Mouse (Mus musculus): ENCODE data around the gene Mageb3. TPM values are rescaled to one million over a fixed set of nuclear protein-coding genes. Genes with fewer than 3 reads are reported as not detected.

Mageb3 gene
- polyA plus RNA-seq, 1 experiment from 2014 or later = 0.14 TPM

Other genes with a start within 250 kb of the Mageb3 start
- gene Frmd5, start 149.0 kb downstream of the Mageb3 start, polyA plus RNA-seq (2015; fragmentation: Nextera tagmentation; extraction: Ambion mirVana) = 5.4 and 6.0 TPM in 2 replicates
- 23.2 and 25.2 TPM in 2 replicates for gene Casc4, start 89.1 kb downstream of the Mageb3 start, polyA plus RNA-seq (2015; fragmentation: Nextera tagmentation; extraction: Ambion mirVana)
- gene Ctdspl2, start 91 bp downstream of the Mageb3 start, polyA plus RNA-seq (2015; fragmentation: Nextera tagmentation; extraction: Ambion mirVana) = 45.5 and 48.5 TPM in 2 replicates
- gene Eif3j1, start 72.5 kb upstream of the Mageb3 start, polyA plus RNA-seq (2015; fragmentation: Nextera tagmentation; extraction: Ambion mirVana) = 11.4 and 12.1 TPM in 2 replicates
- 7.7 and 9.9 TPM in 2 replicates for gene Spg11, start 162.3 kb upstream of the Mageb3 start, polyA plus RNA-seq (2015; fragmentation: Nextera tagmentation; extraction: Ambion mirVana)
- gene B2m, start 191.6 kb upstream of the Mageb3 start, polyA plus RNA-seq (2015; fragmentation: Nextera tagmentation; extraction: Ambion mirVana) = 338 and 449 TPM in 2 replicates
- gene Trim69, start 204.6 kb upstream of the Mageb3 start, polyA plus RNA-seq (2015; fragmentation: Nextera tagmentation; extraction: Ambion mirVana) = not detected in 2 replicates
- not detected in 2 replicates for gene Patl2, start 230.1 kb upstream of the Mageb3 start, polyA plus RNA-seq (2015; fragmentation: Nextera tagmentation; extraction: Ambion mirVana)
- gene Terb2, start 230.2 kb upstream of the Mageb3 start, polyA plus RNA-seq (2015; fragmentation: Nextera tagmentation; extraction: Ambion mirVana) = not detected in 2 replicates